Mouse (Mus musculus) heart, embryonic 16.5 days (tissue): ENCODE measurements at regions not wholly inside any gene's neighbourhood (a gene's known extent, or its start where the extent isn't known, plus 50 kb on each side); places are given as distances from the start of the nearest gene placed in this dataset.

Experiments
- ATAC-seq: fragments of 200-750 bp; cut with Nextera tagmentation; replicated peaks from 2 replicates; pipeline ENCODE4 v1.8.0; 2017; ENCODE audit warnings: moderate number of reproducible peaks; ENCODE audit not compliant: insufficient read depth, low FRiP score; ENCODE audit errors: extremely low read depth
- H3K27ac ChIP-seq: fragments of 300-500 bp; sonication (generic); 2 replicates; pipeline ENCODE4 v1.5.1; 2014; ENCODE audit warnings: mild to moderate bottlenecking, low read length, control low read depth, moderate library complexity
- H3K27me3 ChIP-seq: fragments of 300-500 bp; sonication (generic); 2 replicates; pipeline ENCODE4 v1.6.1; 2014; ENCODE audit warnings: low read length, mixed read lengths; ENCODE audit not compliant: control insufficient read depth, insufficient read depth
- H3K36me3 ChIP-seq: fragments of 300-500 bp; sonication (generic); 2 replicates; pipeline ENCODE4 v1.6.1; 2014; ENCODE audit not compliant: control insufficient read depth, insufficient read depth
- H3K4me1 ChIP-seq: fragments of 300-500 bp; sonication (generic); 2 replicates; pipeline ENCODE4 v1.6.1; 2014; ENCODE audit warnings: low read length, mixed read lengths; ENCODE audit not compliant: control insufficient read depth, insufficient read depth
- H3K4me2 ChIP-seq: fragments of 300-500 bp; sonication (generic); 2 replicates; pipeline ENCODE4 v1.6.1; 2014; ENCODE audit warnings: low read depth, mild to moderate bottlenecking, control low read depth, low read length
- H3K4me3 ChIP-seq: fragments of 300-500 bp; sonication (generic); 2 replicates; pipeline ENCODE4 v1.5.1; 2014; ENCODE audit warnings: mild to moderate bottlenecking, control low read depth, low read length
- H3K9ac ChIP-seq: fragments of 300-500 bp; sonication (generic); 2 replicates; pipeline ENCODE4 v1.6.1; 2014; ENCODE audit warnings: low read length, control low read depth
- H3K9me3 ChIP-seq: fragments of 300-500 bp; sonication (generic); replicated peaks from 2 replicates; pipeline ENCODE4 v1.6.1; 2016; ENCODE audit warnings: low read length; ENCODE audit not compliant: control insufficient read depth
- WGBS: fragments of 180-500 bp; shearing (Covaris S2); extraction: QIAGEN DNeasy Blood & Tissue Kit; methylation state at CpG from one replicate; pipeline ENCODE4 v1.1.7; 2014; 5-methylcytosine and 5-hydroxymethylcytosine counted together

DNA sequence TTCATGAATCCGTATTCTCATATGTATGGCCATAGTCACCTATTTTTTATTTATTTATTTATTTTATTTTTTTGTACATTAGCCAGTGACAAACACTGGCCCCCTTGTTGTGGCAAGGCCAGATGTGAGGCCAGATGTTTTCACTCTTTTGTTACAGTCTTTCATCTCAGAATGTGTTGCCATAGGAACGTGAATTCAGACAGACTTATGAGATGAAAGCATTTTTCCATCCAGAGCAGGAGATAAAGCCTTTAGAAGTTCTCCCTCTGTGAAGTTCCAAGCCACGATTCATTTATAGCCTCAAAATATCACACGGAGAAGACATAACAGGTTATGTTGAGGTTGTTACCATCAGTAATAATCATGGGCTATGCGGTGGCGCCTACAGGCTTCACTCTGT, 220.9 kb downstream of the Arpp21 start:
- Histone ChIP-seq H3K9me3 (no peaks in the 10 kb centered on the region), H3K4me2 (no peak overlapping the region), H3K36me3 (no peaks in the 10 kb centered on the region), H3K27ac (no peak overlapping the region), H3K9ac (no peak overlapping the region), H3K4me1 (no peaks in the 10 kb centered on the region), H3K27me3 (no peaks in the 10 kb centered on the region), H3K4me3 (no peak overlapping the region)
- 52% methylated on average over 6 of the region's 6 CpGs for WGBS
- no peak for ATAC-seq

DNA sequence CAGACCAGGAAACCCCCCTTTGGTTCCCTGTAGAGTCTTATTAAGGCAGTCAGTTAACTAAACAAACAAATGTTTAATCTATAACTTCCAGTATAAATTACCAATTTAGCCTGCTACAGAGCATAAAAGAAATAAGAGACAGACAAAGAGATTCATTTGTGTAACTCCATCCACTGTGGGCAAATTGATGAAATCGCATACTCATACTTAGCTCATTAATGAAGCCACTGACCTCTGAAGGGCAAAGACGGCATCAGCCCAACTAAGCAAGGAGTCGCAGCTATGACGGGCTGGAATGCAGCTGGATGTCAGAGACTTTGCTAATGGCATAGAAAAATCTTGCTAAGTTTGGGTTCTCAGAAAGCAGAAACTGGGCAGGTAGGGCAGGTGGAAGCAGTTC, 241.3 kb downstream of the Arpp21 start:
- 46% methylated on average over 4 of the region's 4 CpGs for WGBS
- no peak overlapping the region for H3K4me3 ChIP-seq
- peaks cover 10% of the 10 kb centered on the region for H3K4me1 ChIP-seq
- no peak for ATAC-seq
- H3K27ac ChIP-seq: peak overlapping the region; percentile 77
- H3K9ac ChIP-seq: no peak overlapping the region
- H3K36me3 ChIP-seq: no peaks in the 10 kb centered on the region
- H3K27me3 ChIP-seq: no peaks in the 10 kb centered on the region
- H3K4me2 ChIP-seq: no peak overlapping the region
- H3K9me3 ChIP-seq: no peaks in the 10 kb centered on the region

DNA sequence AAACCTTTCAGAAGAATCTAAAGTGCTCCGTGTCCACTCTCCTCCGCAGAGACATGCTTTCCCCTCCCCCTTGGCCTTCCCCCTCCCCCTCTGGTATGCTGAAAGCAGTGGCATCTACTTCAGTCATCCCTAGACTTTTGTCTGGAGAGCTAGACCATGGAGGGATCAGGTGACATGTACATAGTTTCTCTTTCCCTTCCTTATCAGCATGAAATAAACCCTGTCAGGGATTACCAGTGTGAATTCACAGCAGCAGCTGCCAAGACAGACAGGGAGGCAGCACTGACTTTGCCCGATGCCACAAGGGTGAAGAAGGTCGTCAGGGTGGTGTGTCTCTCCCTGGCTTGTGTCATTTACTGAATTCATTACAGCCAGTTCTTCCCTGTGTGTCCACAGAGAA, 241.9 kb downstream of the Arpp21 start:
- ATAC-seq: peak; percentile 67
- no peaks in the 10 kb centered on the region for H3K9me3 ChIP-seq
- WGBS: 8% methylated on average over 4 of the region's 4 CpGs
- H3K4me3 ChIP-seq: no peak overlapping the region
- H3K4me2 ChIP-seq: peak overlapping the region; percentile 25; the same call in 1 of the 2 replicates
- peak overlapping the region; percentile 9; the same call in 1 of the 2 replicates for H3K9ac ChIP-seq
- H3K4me1 ChIP-seq: peaks cover 10% of the 10 kb centered on the region
- H3K36me3 ChIP-seq: no peaks in the 10 kb centered on the region
- H3K27ac ChIP-seq: peak overlapping the region; percentile 77
- no peaks in the 10 kb centered on the region for H3K27me3 ChIP-seq

DNA sequence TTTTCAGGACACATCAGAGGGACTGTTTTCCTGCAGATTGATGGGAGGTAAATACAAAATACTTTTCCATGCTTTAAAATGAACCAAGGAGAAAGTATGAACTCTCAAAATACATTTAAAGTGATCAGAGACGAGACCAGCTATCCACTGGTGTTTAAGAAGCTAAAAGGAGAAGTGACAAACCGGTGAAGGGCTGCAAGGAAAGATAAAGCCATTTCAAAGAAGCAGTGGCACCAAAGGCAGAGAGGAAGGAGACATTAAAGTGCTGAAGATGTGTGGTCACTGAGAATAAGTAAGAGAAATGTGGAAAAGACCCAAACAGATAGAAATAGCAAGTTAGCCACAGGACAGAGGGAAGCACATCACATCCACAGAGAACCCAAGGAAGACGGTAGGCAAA, 245.7 kb downstream of the Arpp21 start:
- H3K27me3 ChIP-seq: no peaks in the 10 kb centered on the region

DNA sequence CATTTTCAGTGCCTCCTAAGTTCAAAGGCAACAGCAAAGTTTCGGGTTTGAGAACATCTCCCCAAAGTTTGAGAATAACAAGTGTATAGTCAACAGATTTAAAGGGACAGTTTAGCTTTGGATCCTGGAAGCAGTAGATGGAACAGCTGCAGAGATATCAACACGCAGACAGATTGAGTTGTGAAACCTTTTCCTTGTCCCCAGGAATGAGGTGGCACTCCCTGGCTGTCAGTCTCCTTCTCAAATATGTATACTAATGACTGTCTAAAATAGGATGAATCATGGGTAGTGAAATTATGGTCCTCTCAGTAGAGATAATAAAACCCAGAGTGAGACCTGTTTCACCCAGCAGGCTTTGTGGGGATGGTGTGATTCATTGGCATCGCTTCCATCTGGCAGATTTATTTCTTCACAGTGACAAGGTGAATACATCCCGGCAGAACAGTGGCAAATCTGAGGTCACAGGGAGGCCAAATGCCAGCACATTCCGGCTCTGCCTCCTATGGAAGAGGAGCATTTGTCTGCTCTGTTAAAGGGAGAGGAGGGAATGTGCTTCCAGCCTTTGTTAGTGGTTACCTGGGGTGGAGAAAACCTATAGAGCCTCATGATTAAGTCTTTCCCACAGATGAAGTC, 272.2 kb downstream of the Arpp21 start:
- Histone ChIP-seq H3K27ac (no peak overlapping the region), H3K9me3 (peaks cover 4% of the 10 kb centered on the region; the same call in 1 of the 2 replicates), H3K36me3 (no peaks in the 10 kb centered on the region), H3K9ac (no peak overlapping the region), H3K27me3 (no peaks in the 10 kb centered on the region), H3K4me2 (no peak overlapping the region), H3K4me1 (peaks cover 9% of the 10 kb centered on the region; the same call in 1 of the 2 replicates), H3K4me3 (no peak overlapping the region)
- ATAC-seq: no peak
- 35% methylated on average over 5 of the region's 5 CpGs for WGBS

More for the DNA sequence above, 245.7 kb downstream of the Arpp21 start:
- Histone ChIP-seq H3K9ac (no peak overlapping the region), H3K4me1 (peaks cover 10% of the 10 kb centered on the region), H3K36me3 (no peaks in the 10 kb centered on the region), H3K4me2 (no peak overlapping the region), H3K27ac (no peak overlapping the region), H3K9me3 (no peaks in the 10 kb centered on the region), H3K4me3 (no peak overlapping the region)
- WGBS: 67% methylated on average over 3 of the region's 3 CpGs
- ATAC-seq: no peak

DNA sequence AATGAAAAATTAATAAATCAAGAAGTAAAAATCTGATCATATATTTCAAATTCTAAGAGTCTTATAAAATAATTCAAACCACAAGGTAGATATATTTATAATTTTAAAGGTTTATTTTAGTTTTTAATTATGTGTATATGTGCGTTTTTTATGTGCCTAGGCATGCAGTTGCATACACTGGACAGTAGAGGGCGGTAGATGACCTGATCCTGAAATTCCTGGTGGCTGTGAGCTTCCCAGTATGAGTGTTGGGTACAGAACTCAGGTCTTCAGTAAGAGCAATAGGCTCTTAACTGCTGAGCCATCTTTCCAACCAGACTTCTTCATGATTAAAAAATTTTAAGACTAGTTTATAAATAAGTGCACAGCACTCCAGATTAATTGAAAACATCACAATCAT, 267.7 kb upstream of the Stac start:
- Histone ChIP-seq H3K4me1 (no peaks in the 10 kb centered on the region), H3K9ac (no peak overlapping the region), H3K9me3 (no peaks in the 10 kb centered on the region; the same call in none of the 2 replicates), H3K36me3 (no peaks in the 10 kb centered on the region), H3K4me3 (no peak overlapping the region), H3K27ac (no peak overlapping the region), H3K27me3 (no peaks in the 10 kb centered on the region), H3K4me2 (no peak overlapping the region)
- no peak for ATAC-seq
- 46% methylated on average over 2 of the region's 2 CpGs for WGBS

DNA sequence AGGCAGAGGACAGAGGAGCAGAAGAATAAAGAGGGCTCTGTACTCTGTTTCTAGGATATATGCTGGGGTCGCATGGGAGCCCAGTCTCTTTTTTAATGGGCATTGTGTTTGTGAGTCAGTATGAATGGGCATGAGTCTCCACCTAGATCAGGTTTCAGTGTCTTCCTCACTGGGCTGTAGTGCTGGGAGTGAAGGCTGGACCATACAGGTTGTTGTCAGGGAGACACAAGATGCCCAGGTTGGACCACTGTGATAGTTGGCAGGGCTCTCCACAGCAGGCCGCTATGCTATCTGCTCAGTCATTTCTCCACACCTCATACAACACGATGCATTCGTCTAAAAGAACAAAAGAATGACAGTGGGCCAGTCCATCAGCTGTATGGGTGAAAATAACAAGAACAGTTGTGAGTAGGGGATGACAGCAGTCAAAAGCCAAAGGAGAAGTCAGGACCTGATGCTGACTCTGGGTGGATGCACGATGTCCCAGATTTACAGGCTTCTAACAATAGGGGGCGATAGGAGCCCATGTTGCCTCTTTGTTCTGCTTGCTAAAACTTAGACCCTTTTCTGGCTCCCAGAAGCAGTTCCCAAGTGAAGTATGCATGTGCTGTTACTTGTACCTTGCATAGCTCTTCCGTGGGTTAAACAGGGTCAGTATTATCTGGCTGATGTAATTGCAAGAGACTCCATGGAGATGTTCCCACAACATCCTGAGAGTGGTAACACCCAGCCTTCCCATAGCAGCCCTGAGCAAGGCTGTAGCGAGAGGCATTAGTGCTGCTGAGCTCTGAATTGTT, 249.3 kb upstream of the Stac start:
- H3K4me2 ChIP-seq: no peak overlapping the region
- no peaks in the 10 kb centered on the region for H3K27me3 ChIP-seq
- no peak overlapping the region for H3K27ac ChIP-seq
- no peak for ATAC-seq
- no peaks in the 10 kb centered on the region for H3K9me3 ChIP-seq
- H3K36me3 ChIP-seq: no peaks in the 10 kb centered on the region
- no peak overlapping the region for H3K9ac ChIP-seq
- 39% methylated on average over 8 of the region's 8 CpGs for WGBS
- H3K4me1 ChIP-seq: no peaks in the 10 kb centered on the region
- H3K4me3 ChIP-seq: no peak overlapping the region

DNA sequence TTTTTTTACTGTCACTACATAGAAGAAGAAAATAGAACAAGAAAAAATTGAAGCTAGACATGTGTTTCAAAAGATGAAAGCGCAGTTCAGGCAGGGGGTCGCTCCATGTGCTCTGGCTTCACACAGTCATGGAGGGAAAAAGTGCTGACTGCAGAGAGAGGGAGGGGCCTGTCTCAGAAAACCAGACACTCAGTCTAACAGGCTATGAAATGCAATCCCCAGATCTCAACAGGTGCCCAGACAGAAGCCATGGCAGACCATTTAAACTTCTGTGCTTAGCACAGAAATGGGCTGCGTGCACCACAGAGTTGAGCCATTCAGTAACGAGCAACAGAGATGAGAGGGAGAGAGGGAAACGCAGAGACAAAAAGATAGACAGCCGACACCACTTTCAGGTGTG, 242.3 kb upstream of the Stac start:
- no peak for ATAC-seq
- H3K4me3 ChIP-seq: no peak overlapping the region
- no peak overlapping the region for H3K27ac ChIP-seq
- no peak overlapping the region for H3K9ac ChIP-seq
- 92% methylated on average over 6 of the region's 6 CpGs for WGBS
- H3K27me3 ChIP-seq: no peaks in the 10 kb centered on the region
- H3K36me3 ChIP-seq: no peaks in the 10 kb centered on the region
- H3K9me3 ChIP-seq: no peaks in the 10 kb centered on the region
- H3K4me1 ChIP-seq: no peaks in the 10 kb centered on the region
- no peak overlapping the region for H3K4me2 ChIP-seq

DNA sequence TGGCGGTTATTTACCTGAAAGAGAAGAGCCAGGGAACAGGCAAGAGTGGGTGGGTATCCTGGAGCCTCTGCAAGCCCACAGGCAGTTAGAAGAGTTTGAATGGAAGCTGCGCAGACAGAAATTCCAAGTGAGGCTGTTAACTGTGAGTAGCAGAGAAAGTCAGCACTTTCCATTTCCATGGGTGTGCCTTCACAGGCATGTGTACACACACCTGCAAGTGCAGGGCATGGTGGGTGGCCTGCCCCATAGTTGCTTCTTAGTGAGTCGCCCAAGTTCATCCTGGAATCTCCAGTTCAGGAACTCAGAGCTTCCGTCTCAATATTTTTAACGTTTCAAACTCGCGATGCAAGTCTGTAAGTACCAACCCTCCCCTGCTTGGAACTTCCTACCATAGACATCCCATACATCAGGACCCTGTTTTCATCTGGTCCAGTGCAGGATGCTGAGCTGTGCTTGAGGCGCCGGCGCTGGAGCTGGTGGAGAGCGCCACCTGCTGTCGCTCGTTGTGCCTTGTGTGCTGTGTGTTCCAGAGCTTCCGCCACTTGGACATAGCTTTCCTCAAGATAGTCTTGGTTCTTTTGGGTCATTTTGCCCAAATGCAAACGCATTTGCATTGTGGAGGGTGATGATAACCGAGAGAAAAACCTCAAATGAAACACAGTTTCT, 228.3 kb upstream of the Stac start:
- no peak overlapping the region for H3K27ac ChIP-seq
- no peaks in the 10 kb centered on the region for H3K9me3 ChIP-seq
- no peak overlapping the region for H3K4me3 ChIP-seq
- H3K27me3 ChIP-seq: no peaks in the 10 kb centered on the region
- H3K9ac ChIP-seq: no peak overlapping the region
- no peak overlapping the region for H3K4me2 ChIP-seq
- no peaks in the 10 kb centered on the region for H3K4me1 ChIP-seq
- no peak for ATAC-seq
- 16% methylated on average over 16 of the region's 16 CpGs for WGBS
- no peaks in the 10 kb centered on the region for H3K36me3 ChIP-seq
